Mouse (Mus musculus): ENCODE results near the gene Chat. TPM values are rescaled to one million over a fixed set of nuclear protein-coding genes. Genes with fewer than 3 reads are reported as not detected.

The Chat gene
- polyA plus RNA-seq (2012; rRNA removed): not detected in 2 replicates

- Histone ChIP-seq H3K27me3 (ENCODE audit: control insufficient read depth, insufficient read depth, low read length) (peaks cover 18% of the 10 kb centered on the region), H3K36me3 (ENCODE audit: control insufficient read depth, insufficient read depth, low read length) (no peaks in the 10 kb centered on the region), H3K4me3 (ENCODE audit: extremely low read depth, insufficient read depth, insufficient read length) (no peak within 1 kb of the TSS), H3K27ac (ENCODE audit: insufficient read depth, low read length) (no peak within 1 kb of the TSS), H3K4me1 (ENCODE audit: control insufficient read depth, insufficient read depth, insufficient read length) (no peaks in the 10 kb centered on the region)
- TF ChIP-seq POLR2A (IDR thresholded peaks at IDR 0.05; ENCODE audit: low read depth, low read length) (no peak), CTCF (IDR thresholded peaks at IDR 0.05; ENCODE audit: extremely low read depth, insufficient read depth, insufficient read length, insufficient replicate concordance) (no peak)
- WGBS: 21% methylated on average over 13 of the region's 13 CpGs
- DNase-seq (ENCODE audit: low read depth in 1 of 2, low spot score in 2 of 2): no peak
These were observed at the start of gene Chat for GRCm38 (mm10) chr14:32465889-32466288. Gene Chat (minus strand): TSS chr14:32465989.

GRCm38 (mm10) chr14:32513336-32514032, 47.7 kb upstream of the Chat start, which contains the start of gene Ercc6:
Gene Ercc6 (plus strand): TSS chr14:32513521.
- TF ChIP-seq CTCF (IDR thresholded peaks at IDR 0.05; ENCODE audit: extremely low read depth, insufficient read depth, insufficient read length, insufficient replicate concordance) (no peak), POLR2A (IDR thresholded peaks at IDR 0.05; ENCODE audit: low read depth, low read length) (peak; percentile 29)
- Histone ChIP-seq H3K36me3 (ENCODE audit: control insufficient read depth, insufficient read depth, low read length) (peaks cover 5% of the 10 kb centered on the region), H3K4me3 (ENCODE audit: extremely low read depth, insufficient read depth, insufficient read length) (peak within 1 kb of the TSS; percentile 92), H3K4me1 (ENCODE audit: control insufficient read depth, insufficient read depth, insufficient read length) (no peaks in the 10 kb centered on the region; the same call in 1 of the 2 replicates), H3K27me3 (ENCODE audit: control insufficient read depth, insufficient read depth, low read length) (no peaks in the 10 kb centered on the region), H3K27ac (ENCODE audit: insufficient read depth, low read length) (peak within 1 kb of the TSS; percentile 89)
- WGBS: under 1% methylated on average over 62 of the region's 62 CpGs
- peak; percentile 85 to 91 for DNase-seq (ENCODE audit: low read depth in 1 of 2, low spot score in 2 of 2)

- H3K4me1 ChIP-seq (ENCODE audit: control insufficient read depth, insufficient read depth, insufficient read length): no peaks in the 10 kb centered on the region; the same call in 1 of the 2 replicates
- peaks cover 5% of the 10 kb centered on the region for H3K36me3 ChIP-seq (ENCODE audit: control insufficient read depth, insufficient read depth, low read length)
- no peak overlapping the region for H3K27ac ChIP-seq (ENCODE audit: insufficient read depth, low read length)
- H3K4me3 ChIP-seq (ENCODE audit: extremely low read depth, insufficient read depth, insufficient read length): peak overlapping the region; percentile 92; the same call in 1 of the 2 replicates
- H3K27me3 ChIP-seq (ENCODE audit: control insufficient read depth, insufficient read depth, low read length): no peaks in the 10 kb centered on the region
- TF ChIP-seq CTCF (IDR thresholded peaks at IDR 0.05; ENCODE audit: extremely low read depth, insufficient read depth, insufficient read length, insufficient replicate concordance) (no peak), POLR2A (IDR thresholded peaks at IDR 0.05; ENCODE audit: low read depth, low read length) (no peak)
- peak in 1 of 2 experiments; percentile 10 for DNase-seq (ENCODE audit: low read depth in 1 of 2, low spot score in 2 of 2)
- WGBS: 46% methylated on average over 9 of the region's 9 CpGs
These were observed 47.1 kb upstream of the Chat start for GRCm38 (mm10) chr14:32512912-32513311.

GRCm38 (mm10) chr14:32509443-32509961, 43.7 kb upstream of the Chat start:
- H3K27ac ChIP-seq (ENCODE audit: insufficient read depth, low read length): no peak overlapping the region
- TF ChIP-seq CTCF (IDR thresholded peaks at IDR 0.05; ENCODE audit: extremely low read depth, insufficient read depth, insufficient read length, insufficient replicate concordance) (no peak), POLR2A (IDR thresholded peaks at IDR 0.05; ENCODE audit: low read depth, low read length) (no peak)
- no peaks in the 10 kb centered on the region for H3K36me3 ChIP-seq (ENCODE audit: control insufficient read depth, insufficient read depth, low read length)
- H3K4me3 ChIP-seq (ENCODE audit: extremely low read depth, insufficient read depth, insufficient read length): no peak overlapping the region
- H3K27me3 ChIP-seq (ENCODE audit: control insufficient read depth, insufficient read depth, low read length): no peaks in the 10 kb centered on the region
- no peaks in the 10 kb centered on the region; the same call in 1 of the 2 replicates for H3K4me1 ChIP-seq (ENCODE audit: control insufficient read depth, insufficient read depth, insufficient read length)
- DNase-seq (ENCODE audit: low read depth in 1 of 2, low spot score in 2 of 2): no peak
- 83% methylated on average over 6 of the region's 6 CpGs for WGBS

- Histone ChIP-seq H3K27ac (ENCODE audit: insufficient read depth, low read length) (no peak overlapping the region), H3K4me3 (ENCODE audit: extremely low read depth, insufficient read depth, insufficient read length) (no peak overlapping the region), H3K27me3 (ENCODE audit: control insufficient read depth, insufficient read depth, low read length) (no peaks in the 10 kb centered on the region), H3K4me1 (ENCODE audit: control insufficient read depth, insufficient read depth, insufficient read length) (no peaks in the 10 kb centered on the region; the same call in 1 of the 2 replicates), H3K36me3 (ENCODE audit: control insufficient read depth, insufficient read depth, low read length) (no peaks in the 10 kb centered on the region)
- DNase-seq (ENCODE audit: low read depth in 1 of 2, low spot score in 2 of 2): no peak
- TF ChIP-seq CTCF (IDR thresholded peaks at IDR 0.05; ENCODE audit: extremely low read depth, insufficient read depth, insufficient read length, insufficient replicate concordance) (no peak), POLR2A (IDR thresholded peaks at IDR 0.05; ENCODE audit: low read depth, low read length) (no peak)
- WGBS: 46% methylated on average over 10 of the region's 10 CpGs
These were observed 42.5 kb upstream of the Chat start for GRCm38 (mm10) chr14:32508105-32508835.

- 90% methylated on average over 4 of the region's 4 CpGs for WGBS
- no peak for DNase-seq (ENCODE audit: low read depth in 1 of 2, low spot score in 2 of 2)
- no peak overlapping the region for H3K4me3 ChIP-seq (ENCODE audit: extremely low read depth, insufficient read depth, insufficient read length)
- H3K27me3 ChIP-seq (ENCODE audit: control insufficient read depth, insufficient read depth, low read length): no peaks in the 10 kb centered on the region
- H3K27ac ChIP-seq (ENCODE audit: insufficient read depth, low read length): no peak overlapping the region
- no peak for TF ChIP-seq CTCF (IDR thresholded peaks at IDR 0.05; ENCODE audit: extremely low read depth, insufficient read depth, insufficient read length, insufficient replicate concordance)
- TF ChIP-seq POLR2A (IDR thresholded peaks at IDR 0.05; ENCODE audit: low read depth, low read length): no peak
- H3K4me1 ChIP-seq (ENCODE audit: control insufficient read depth, insufficient read depth, insufficient read length): no peaks in the 10 kb centered on the region
- no peaks in the 10 kb centered on the region for H3K36me3 ChIP-seq (ENCODE audit: control insufficient read depth, insufficient read depth, low read length)
These were observed 41.4 kb upstream of the Chat start for GRCm38 (mm10) chr14:32507216-32507615.
